Mouse (Mus musculus) ES-E14 (cell line): Measurements from ENCODE around the gene Srgn.

Experiments used
- MAFK ChIP-seq: IDR thresholded peaks from 2 replicates; pipeline ENCODE4 v1.6.1; 2014; ENCODE audit warnings: mild to moderate bottlenecking, low read depth, low read length, inconsistent platforms; ENCODE audit not compliant: insufficient read depth
- ZC3H11A ChIP-seq: IDR thresholded peaks from 2 replicates; pipeline ENCODE4 v1.6.1; 2012; ENCODE audit warnings: low read depth, mild to moderate bottlenecking, inconsistent platforms, low read length, borderline replicate concordance
- ZNF384 ChIP-seq: IDR thresholded peaks from 2 replicates; pipeline ENCODE4 v1.6.1; 2012; ENCODE audit warnings: low read depth, low read length, inconsistent platforms

DNA sequence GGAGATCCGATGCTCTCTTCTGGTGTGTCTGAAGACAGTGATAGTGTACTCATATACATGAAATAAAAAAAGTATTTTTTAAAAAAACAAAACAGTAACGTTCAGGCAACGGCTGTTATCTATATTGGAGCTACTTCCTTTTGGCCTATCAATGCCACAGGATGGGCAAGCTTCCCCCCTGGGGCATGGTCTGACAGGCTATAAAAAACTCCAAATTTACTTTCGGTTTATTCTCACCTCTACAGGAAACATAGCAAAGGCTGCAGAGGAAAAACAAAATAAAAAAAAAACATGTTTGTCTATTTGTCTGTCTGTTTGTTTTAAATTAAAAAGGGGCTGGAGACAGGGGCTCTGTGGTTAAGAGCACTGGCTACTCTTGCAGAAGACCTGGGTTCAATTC is 23.9 kb downstream of the Srgn start:
- TF ChIP-seq ZC3H11A: no peak
- no peak for TF ChIP-seq ZNF384
- TF ChIP-seq MAFK: no peak
